ENCODE assay signal across 17 mouse cellular contexts in the genomic region with DNA sequence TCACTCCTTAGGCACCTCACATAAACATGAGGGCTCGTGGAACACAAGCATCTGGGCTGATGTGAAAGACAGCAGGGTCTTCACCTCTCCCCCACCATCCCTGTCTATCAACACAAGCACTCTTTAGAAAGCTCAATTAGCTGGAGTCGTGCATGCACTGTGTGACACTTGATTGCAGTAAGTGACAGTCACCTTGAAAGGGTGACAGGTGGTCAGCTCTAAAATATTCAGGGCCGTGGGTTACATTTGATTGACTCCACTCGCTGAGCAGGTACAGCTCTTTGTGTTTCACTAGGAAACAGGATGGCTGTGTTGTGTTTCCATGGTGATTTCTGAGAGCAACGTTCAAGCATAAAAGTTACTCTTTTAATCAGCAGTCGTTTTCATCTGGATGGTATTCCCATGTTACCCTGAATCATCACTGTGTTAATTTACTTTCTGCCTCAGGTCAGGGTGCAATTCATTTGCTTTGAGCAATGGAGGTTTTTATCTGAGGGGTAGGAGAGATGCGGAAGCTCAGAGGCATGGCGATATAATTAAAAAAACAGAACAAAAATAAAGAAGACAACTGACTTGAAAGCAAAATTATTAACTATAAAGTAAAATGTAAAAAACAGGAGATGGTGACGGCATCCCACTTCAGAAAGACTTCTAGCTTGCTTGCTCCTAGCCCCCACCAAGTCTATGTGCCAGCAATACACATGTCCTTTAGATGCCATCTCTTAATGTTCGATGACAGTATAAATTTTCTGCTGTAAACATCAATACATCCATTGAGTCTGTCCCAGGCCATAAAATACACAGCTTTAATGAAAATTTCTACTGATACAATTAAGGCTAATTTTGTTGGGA.
DNase-seq lines count a peak whose midpoint lies in the region; ATAC-seq and TF ChIP-seq lines count a peak whose summit lies in the region.
"Had no signal": no experiment of that assay in that cellular context is flagged by ENCODE, and none has a peak within 500 bp of the region (broad histone marks: within the 10 kb centered on the region; RNA-seq: fewer than 3 reads in every experiment).

No protein-coding gene starts in this region.

- no peak overlapping the region for H3K9ac ChIP-seq in embryonic facial prominence, embryonic 11.5 days (replicated peaks; ENCODE audit: low read length)
- no peak overlapping the region for H3K9ac ChIP-seq in forebrain, postnatal 0 days
- H3K9ac ChIP-seq in midbrain, embryonic 14.5 days (replicated peaks; ENCODE audit: low read length) = no peak overlapping the region
- H3K9ac ChIP-seq: embryonic facial prominence, embryonic 13.5 days; liver, embryonic 14.5 days had no signal

- no peaks in the 10 kb centered on the region for H3K36me3 ChIP-seq in embryonic facial prominence, embryonic 11.5 days (replicated peaks; ENCODE audit: control insufficient read depth, insufficient read depth, low read depth, low read length)
- peaks cover 2% of the 10 kb centered on the region; the same call in 1 of the 2 replicates for H3K36me3 ChIP-seq in embryonic facial prominence, embryonic 10.5 days (replicated peaks)
- no peaks in the 10 kb centered on the region for H3K36me3 ChIP-seq in forebrain, postnatal 0 days (ENCODE audit: insufficient read depth)
- H3K36me3 ChIP-seq in midbrain, embryonic 14.5 days (ENCODE audit: control insufficient read depth, insufficient read depth, low read length) = no peaks in the 10 kb centered on the region

- WGBS in embryonic facial prominence, embryonic 11.5 days = 68% methylated on average over 10 of the region's 10 CpGs
- WGBS in embryonic facial prominence, embryonic 10.5 days = 77% methylated on average over 10 of the region's 10 CpGs
- WGBS in forebrain, postnatal 0 days = 27% methylated on average over 10 of the region's 10 CpGs
- WGBS in midbrain, embryonic 14.5 days = 43% methylated on average over 10 of the region's 10 CpGs

- DNase-seq in embryonic facial prominence, embryonic 11.5 days (ENCODE audit: low spot score) = peak; percentile 12
- no peak for DNase-seq in embryonic facial prominence, embryonic 10.5 days (ENCODE audit: low spot score)
- peak; percentile 51 for DNase-seq in forebrain, postnatal 0 days
- DNase-seq in midbrain, embryonic 14.5 days = peak; percentile 69
- peak; percentile 8 for DNase-seq in retina, postnatal 1 day
- no peak for DNase-seq in heart, adult 18-20 months
- DNase-seq in heart, postnatal 10 days = no peak
- no peak for DNase-seq in frontal cortex, postnatal 25 days (ENCODE audit: low spot score in 2 of 2)
- DNase-seq: gastrocnemius, postnatal 14 days; heart, postnatal 14 days; lung, postnatal 14 days; right cerebral cortex, postnatal 25 days; thymus, adult 18-20 months had no signal

- H3K4me1 ChIP-seq in embryonic facial prominence, embryonic 11.5 days (ENCODE audit: control insufficient read depth, insufficient read depth, low read length) = no peaks in the 10 kb centered on the region
- peaks cover 13% of the 10 kb centered on the region for H3K4me1 ChIP-seq in embryonic facial prominence, embryonic 10.5 days
- H3K4me1 ChIP-seq in forebrain, postnatal 0 days (ENCODE audit: insufficient read depth) = peaks cover 13% of the 10 kb centered on the region
- H3K4me1 ChIP-seq in midbrain, embryonic 14.5 days (ENCODE audit: control insufficient read depth, insufficient read depth, low read length) = peaks cover 7% of the 10 kb centered on the region

- intact Hi-C loops in heart, postnatal 10 days (cut with DNase I) = no loop called here

- H3K27me3 ChIP-seq in embryonic facial prominence, embryonic 11.5 days (ENCODE audit: control insufficient read depth, insufficient read depth, low read length) = no peaks in the 10 kb centered on the region
- H3K27me3 ChIP-seq in embryonic facial prominence, embryonic 10.5 days (replicated peaks; ENCODE audit: low read depth, poor library complexity, severe bottlenecking) = no peaks in the 10 kb centered on the region
- no peaks in the 10 kb centered on the region for H3K27me3 ChIP-seq in forebrain, postnatal 0 days (ENCODE audit: insufficient read depth, low read length)
- H3K27me3 ChIP-seq in midbrain, embryonic 14.5 days (ENCODE audit: control insufficient read depth, insufficient read depth, low read length) = no peaks in the 10 kb centered on the region
- H3K27me3 ChIP-seq: embryonic facial prominence, embryonic 13.5 days had no signal

- TF ChIP-seq CTCF in forebrain, postnatal 0 days (IDR thresholded peaks at IDR 0.05; ENCODE audit: low read depth) = no peak

- no peak; the same call in 1 of the 2 replicates for ATAC-seq in embryonic facial prominence, embryonic 11.5 days (replicated peaks; ENCODE audit: insufficient number of reproducible peaks, low FRiP score, low TSS enrichment, low read depth)
- peak; percentile 58 for ATAC-seq in forebrain, postnatal 0 days
- ATAC-seq in midbrain, embryonic 14.5 days (ENCODE audit: low FRiP score, low TSS enrichment) = peak; percentile 71
- ATAC-seq: intestine, embryonic 16.5 days had no signal

- H3K27ac ChIP-seq in embryonic facial prominence, embryonic 11.5 days (replicated peaks; ENCODE audit: low read depth, low read length) = no peak overlapping the region
- no peak overlapping the region for H3K27ac ChIP-seq in embryonic facial prominence, embryonic 10.5 days (replicated peaks)
- peak overlapping the region; percentile 42 for H3K27ac ChIP-seq in forebrain, postnatal 0 days (ENCODE audit: low read depth, low read length)
- peak overlapping the region; percentile 76 for H3K27ac ChIP-seq in midbrain, embryonic 14.5 days (replicated peaks; ENCODE audit: low read depth, low read length)
- H3K27ac ChIP-seq: embryonic facial prominence, embryonic 13.5 days; left cerebral cortex, adult 2 months; liver, embryonic 14.5 days had no signal

- no peaks in the 10 kb centered on the region for H3K9me3 ChIP-seq in embryonic facial prominence, embryonic 11.5 days (replicated peaks; ENCODE audit: control insufficient read depth, low read length)
- no peaks in the 10 kb centered on the region for H3K9me3 ChIP-seq in embryonic facial prominence, embryonic 10.5 days
- H3K9me3 ChIP-seq in forebrain, postnatal 0 days (ENCODE audit: low read length) = peaks cover under 1% of the 10 kb centered on the region; the same call in 1 of the 2 replicates
- no peaks in the 10 kb centered on the region for H3K9me3 ChIP-seq in midbrain, embryonic 14.5 days (ENCODE audit: control insufficient read depth, low read length)
- H3K9me3 ChIP-seq: embryonic facial prominence, embryonic 13.5 days had no signal

- H3K4me3 ChIP-seq in embryonic facial prominence, embryonic 11.5 days (ENCODE audit: low read depth, low read length) = no peak overlapping the region
- no peak overlapping the region for H3K4me3 ChIP-seq in embryonic facial prominence, embryonic 10.5 days
- no peak overlapping the region for H3K4me3 ChIP-seq in forebrain, postnatal 0 days (ENCODE audit: low read depth, low read length)
- H3K4me3 ChIP-seq in midbrain, embryonic 14.5 days (replicated peaks; ENCODE audit: low read depth, low read length) = no peak overlapping the region
- H3K4me3 ChIP-seq: embryonic facial prominence, embryonic 13.5 days; left cerebral cortex, adult 2 months had no signal

- no peak overlapping the region for H3K4me2 ChIP-seq in embryonic facial prominence, embryonic 11.5 days (ENCODE audit: low read depth, low read length)
- H3K4me2 ChIP-seq in forebrain, postnatal 0 days (ENCODE audit: low read depth) = no peak overlapping the region; the same call in 1 of the 2 replicates
- H3K4me2 ChIP-seq in midbrain, embryonic 14.5 days (ENCODE audit: low read length) = peak overlapping the region; percentile 14; the same call in 1 of the 2 replicates
- H3K4me2 ChIP-seq: embryonic facial prominence, embryonic 13.5 days had no signal

Comparison
In these comparisons a context has a peak if more than half of its experiments do, and no peak if none do; other contexts are left out.
1. DNase-seq: peak in embryonic facial prominence, embryonic 11.5 days (single experiment), forebrain, postnatal 0 days (single experiment), midbrain, embryonic 14.5 days (single experiment) and retina, postnatal 1 day (single experiment); none in embryonic facial prominence, embryonic 10.5 days (single experiment), heart, adult 18-20 months (0 of 2), heart, postnatal 10 days (0 of 2) and frontal cortex, postnatal 25 days (0 of 2).
2. H3K27ac ChIP-seq: peak in forebrain, postnatal 0 days (single experiment) and midbrain, embryonic 14.5 days (single experiment); none in embryonic facial prominence, embryonic 11.5 days (single experiment) and embryonic facial prominence, embryonic 10.5 days (single experiment).